19 mouse cellular contexts compared by ENCODE assay signal in the genomic region with DNA sequence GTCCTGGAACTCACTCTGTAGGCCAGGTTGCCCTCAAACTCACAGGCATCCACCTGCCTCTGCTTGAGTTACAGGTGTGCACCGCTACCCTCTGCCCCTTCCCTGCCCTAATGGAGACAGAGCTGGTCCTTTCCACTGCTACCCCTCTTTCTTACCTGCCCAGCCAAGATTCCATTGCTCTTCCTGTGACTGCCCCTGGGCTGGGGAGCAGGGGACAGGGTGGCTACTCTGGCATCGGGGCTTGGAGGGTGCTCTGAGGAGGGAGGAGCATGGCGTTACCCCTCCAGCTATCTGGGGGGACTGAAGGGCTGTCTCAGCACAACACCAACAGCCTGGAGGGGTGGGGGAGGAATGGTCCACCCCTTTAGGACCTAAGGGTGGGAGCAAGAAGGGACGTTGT. TPM values are rescaled to one million over a fixed set of nuclear protein-coding genes. Genes with fewer than 3 reads are reported as not detected.
DNase-seq lines count a peak whose midpoint lies in the region; ATAC-seq and TF ChIP-seq lines count a peak whose summit lies in the region.
"Had no signal": no experiment of that assay in that cellular context is flagged by ENCODE, and none has a peak within 500 bp of the region (broad histone marks: within the 10 kb centered on the region; RNA-seq: fewer than 3 reads in every experiment).

No protein-coding gene starts in this region.

- no peak for TF ChIP-seq CTCF in gastrocnemius, adult 2 months (IDR thresholded peaks at IDR 0.05)
- TF ChIP-seq CTCF in stomach, postnatal 0 days (IDR thresholded peaks at IDR 0.05; ENCODE audit: low read depth): no peak

- no peaks in the 10 kb centered on the region for H3K36me3 ChIP-seq in heart, embryonic 13.5 days
- H3K36me3 ChIP-seq in heart, embryonic 12.5 days: no peaks in the 10 kb centered on the region
- H3K36me3 ChIP-seq in stomach, postnatal 0 days (ENCODE audit: control insufficient read depth, insufficient read depth, low read length): no peaks in the 10 kb centered on the region
- H3K36me3 ChIP-seq: embryonic facial prominence, embryonic 12.5 days; forebrain, embryonic 12.5 days; hindbrain, embryonic 10.5 days; intestine, embryonic 15.5 days had no signal

- no peak for ATAC-seq in heart, embryonic 13.5 days (ENCODE audit: extremely low read depth, insufficient number of reproducible peaks, low FRiP score, low TSS enrichment)
- no peak for ATAC-seq in heart, embryonic 12.5 days (ENCODE audit: insufficient number of reproducible peaks, low FRiP score)
- ATAC-seq in stomach, postnatal 0 days (ENCODE audit: low FRiP score, low TSS enrichment): no peak
- ATAC-seq: forebrain, embryonic 16.5 days; intestine, embryonic 15.5 days had no signal

- H3K9ac ChIP-seq in heart, embryonic 13.5 days: peak overlapping the region; percentile 38; the same call in 1 of the 2 replicates
- H3K9ac ChIP-seq in heart, embryonic 12.5 days: no peak overlapping the region
- H3K9ac ChIP-seq in stomach, postnatal 0 days (ENCODE audit: low read length): no peak overlapping the region
- H3K9ac ChIP-seq: embryonic facial prominence, embryonic 12.5 days; forebrain, embryonic 12.5 days; hindbrain, embryonic 14.5 days; intestine, embryonic 15.5 days had no signal

- 75% methylated on average over 4 of the region's 4 CpGs for WGBS in heart, embryonic 13.5 days
- WGBS in heart, embryonic 12.5 days: 73% methylated on average over 4 of the region's 4 CpGs
- WGBS in stomach, postnatal 0 days: 72% methylated on average over 4 of the region's 4 CpGs

- intact Hi-C loops in gastrocnemius, adult 2 months (cut with DNase I): no loop called here
- intact Hi-C loops in heart, postnatal 36 days (cut with DNase I): no loop called here
- intact Hi-C loops in heart, postnatal 10 days (cut with DNase I): loop anchor here (5.0 kb wide), 2 partner anchors 47 to 132 kb away; a partner anchor contains a TSS

- H3K9me3 ChIP-seq in heart, embryonic 13.5 days: no peaks in the 10 kb centered on the region
- H3K9me3 ChIP-seq in heart, embryonic 12.5 days (replicated peaks): no peaks in the 10 kb centered on the region
- H3K9me3 ChIP-seq in stomach, postnatal 0 days (ENCODE audit: control insufficient read depth, low read length): no peaks in the 10 kb centered on the region
- H3K9me3 ChIP-seq: embryonic facial prominence, embryonic 12.5 days; forebrain, embryonic 12.5 days; hindbrain, embryonic 10.5 days; intestine, embryonic 15.5 days had no signal

- peak overlapping the region; percentile 91 for H3K27ac ChIP-seq in gastrocnemius, adult 2 months
- H3K27ac ChIP-seq in heart, embryonic 13.5 days (replicated peaks): no peak overlapping the region
- no peak overlapping the region for H3K27ac ChIP-seq in heart, embryonic 12.5 days (ENCODE audit: poor library complexity, severe bottlenecking)
- peak overlapping the region; percentile 97; the same call in 1 of the 2 replicates for H3K27ac ChIP-seq in stomach, postnatal 0 days (replicated peaks)
- H3K27ac ChIP-seq: embryonic facial prominence, embryonic 12.5 days; forebrain, embryonic 12.5 days; hindbrain, embryonic 10.5 days; hindbrain, embryonic 14.5 days; intestine, embryonic 15.5 days had no signal

- peaks cover 85% of the 10 kb centered on the region for H3K4me1 ChIP-seq in heart, embryonic 13.5 days
- peaks cover 82% of the 10 kb centered on the region for H3K4me1 ChIP-seq in heart, embryonic 12.5 days (replicated peaks)
- peaks cover 5% of the 10 kb centered on the region for H3K4me1 ChIP-seq in stomach, postnatal 0 days (replicated peaks; ENCODE audit: control insufficient read depth, insufficient read depth)

- DNase-seq in gastrocnemius, adult 2 months: peak; percentile 36
- DNase-seq in gastrocnemius, postnatal 10 days: no peak
- peak; percentile 9 to 18 for DNase-seq in heart, postnatal 36 days
- DNase-seq in heart, postnatal 10 days: no peak
- no peak for DNase-seq in stomach, postnatal 0 days (ENCODE audit: low spot score)
- DNase-seq: cerebellum, adult 11 months; cerebellum, adult 8-10 months; cerebellum, postnatal 14 days; embryo, embryonic 11 days; kidney, adult 18-20 months had no signal

- H3K4me2 ChIP-seq in heart, embryonic 13.5 days: no peak overlapping the region
- no peak overlapping the region for H3K4me2 ChIP-seq in heart, embryonic 12.5 days
- 0 out of 2 replicates have a peak overlapping the region, but pooled peaks have one; percentile 8 for H3K4me2 ChIP-seq in stomach, postnatal 0 days (replicated peaks; ENCODE audit: low read depth)
- H3K4me2 ChIP-seq: embryonic facial prominence, embryonic 12.5 days; forebrain, embryonic 12.5 days; hindbrain, embryonic 14.5 days; intestine, embryonic 15.5 days had no signal

- peak overlapping the region; percentile 86 for H3K4me3 ChIP-seq in gastrocnemius, adult 2 months
- H3K4me3 ChIP-seq in heart, embryonic 13.5 days: no peak overlapping the region
- no peak overlapping the region for H3K4me3 ChIP-seq in heart, embryonic 12.5 days
- no peak overlapping the region for H3K4me3 ChIP-seq in stomach, postnatal 0 days (ENCODE audit: low read depth, low read length)
- H3K4me3 ChIP-seq: embryonic facial prominence, embryonic 12.5 days; forebrain, embryonic 12.5 days; hindbrain, embryonic 10.5 days; intestine, embryonic 15.5 days had no signal

- TF ChIP-seq EP300 in stomach, postnatal 0 days (optimal IDR thresholded peaks at IDR 0.05): no peak

- H3K27me3 ChIP-seq in heart, embryonic 13.5 days (replicated peaks): no peaks in the 10 kb centered on the region
- H3K27me3 ChIP-seq in heart, embryonic 12.5 days (replicated peaks): no peaks in the 10 kb centered on the region
- no peaks in the 10 kb centered on the region for H3K27me3 ChIP-seq in stomach, postnatal 0 days (ENCODE audit: control insufficient read depth, insufficient read depth, low read length)
- H3K27me3 ChIP-seq: embryonic facial prominence, embryonic 12.5 days; intestine, embryonic 15.5 days had no signal

RNA-seq across cellular contexts. Expression of a gene that starts 2.4 kb away (rescaled TPM):
- total RNA-seq in gastrocnemius, adult 2 months (2021): 10 to 100 TPM; 17.2 to 32.0 TPM
- total RNA-seq in gastrocnemius, postnatal 10 days (2021): 10 to 100 TPM; 23.9 to 26.3 TPM
- 4.8 and 7.3 TPM in 2 replicates for polyA plus RNA-seq in heart, embryonic 13.5 days (2015; fragmentation: Nextera tagmentation; extraction: Ambion mirVana)
- polyA plus RNA-seq in heart, embryonic 12.5 days (2016; fragmentation: Nextera tagmentation; extraction: Ambion mirVana): 4.3 and 4.9 TPM in 2 replicates
- 10 to 100 TPM; 62.2 to 67.6 TPM for total RNA-seq in heart, postnatal 36 days (2021)
- 10 to 100 TPM; 32.2 to 37.4 TPM for total RNA-seq in heart, postnatal 10 days (2021)
- 9.4 and 10.4 TPM in 2 replicates for polyA plus RNA-seq in stomach, postnatal 0 days (2015; fragmentation: Nextera tagmentation; extraction: Ambion mirVana)

RNA-seq across cellular contexts. Expression of a gene that starts 26.7 kb away (rescaled TPM):
- total RNA-seq in gastrocnemius, adult 2 months (2021): 100 to 1,000 TPM; 110 to 123 TPM
- total RNA-seq in gastrocnemius, postnatal 10 days (2021): 100 to 1,000 TPM in 1 of 2 experiments, 10 to 100 TPM in 1; 96.8 to 111 TPM
- 36.0 and 36.2 TPM in 2 replicates for polyA plus RNA-seq in heart, embryonic 13.5 days (2015; fragmentation: Nextera tagmentation; extraction: Ambion mirVana)
- 65.2 and 66.9 TPM in 2 replicates for polyA plus RNA-seq in heart, embryonic 12.5 days (2016; fragmentation: Nextera tagmentation; extraction: Ambion mirVana)
- 100 to 1,000 TPM; 151 to 156 TPM for total RNA-seq in heart, postnatal 36 days (2021)
- 100 to 1,000 TPM; 147 to 161 TPM for total RNA-seq in heart, postnatal 10 days (2021)
- 57.9 and 59.2 TPM in 2 replicates for polyA plus RNA-seq in stomach, postnatal 0 days (2015; fragmentation: Nextera tagmentation; extraction: Ambion mirVana)

RNA-seq across cellular contexts. Expression of a gene that starts 54.1 kb away (rescaled TPM):
- total RNA-seq in gastrocnemius, adult 2 months (2021): 10 to 100 TPM; 18.0 to 23.0 TPM
- total RNA-seq in gastrocnemius, postnatal 10 days (2021): 10 to 100 TPM; 19.7 to 29.7 TPM
- polyA plus RNA-seq in heart, embryonic 13.5 days (2015; fragmentation: Nextera tagmentation; extraction: Ambion mirVana): 61.1 and 68.7 TPM in 2 replicates
- 82.4 and 90.1 TPM in 2 replicates for polyA plus RNA-seq in heart, embryonic 12.5 days (2016; fragmentation: Nextera tagmentation; extraction: Ambion mirVana)
- 10 to 100 TPM; 59.4 to 60.0 TPM for total RNA-seq in heart, postnatal 36 days (2021)
- total RNA-seq in heart, postnatal 10 days (2021): 10 to 100 TPM; 49.2 to 59.2 TPM
- 254 and 328 TPM in 2 replicates for polyA plus RNA-seq in stomach, postnatal 0 days (2015; fragmentation: Nextera tagmentation; extraction: Ambion mirVana)
- total RNA-seq: common myeloid progenitor, adult 5-6 weeks had no signal

Comparison
In these comparisons a context has a peak if more than half of its experiments do, and no peak if none do; other contexts are left out.
1. DNase-seq: peak in gastrocnemius, adult 2 months (single experiment) and heart, postnatal 36 days (2 of 2); none in gastrocnemius, postnatal 10 days (single experiment), heart, postnatal 10 days (0 of 2) and stomach, postnatal 0 days (single experiment).
2. H3K27ac ChIP-seq: peak in gastrocnemius, adult 2 months (single experiment) and stomach, postnatal 0 days (single experiment); none in heart, embryonic 13.5 days (single experiment) and heart, embryonic 12.5 days (single experiment).